Mouse (Mus musculus) testis, adult 2 months (tissue): ENCODE results near the gene Fam166a. TPM values are rescaled to one million over a fixed set of nuclear protein-coding genes. Genes with fewer than 3 reads are reported as not detected.

ENCODE experiments used
- H3K27ac ChIP-seq: fragments of 200-500 bp; 2 replicates; pipeline ENCODE4 v1.5.1; 2012; ENCODE audit warnings: low read depth, low read length; ENCODE audit not compliant: control insufficient read depth, insufficient read depth
- H3K27me3 ChIP-seq: fragments of 200-500 bp; 2 replicates; pipeline ENCODE4 v1.6.1; 2012; ENCODE audit warnings: mild to moderate bottlenecking, low read length, moderate library complexity; ENCODE audit not compliant: control insufficient read depth, insufficient read depth
- H3K36me3 ChIP-seq: fragments of 200-500 bp; 2 replicates; pipeline ENCODE4 v1.6.1; 2012; ENCODE audit warnings: mild to moderate bottlenecking, low read length; ENCODE audit not compliant: control insufficient read depth, insufficient read depth
- H3K4me1 ChIP-seq: fragments of 200-500 bp; 2 replicates; pipeline ENCODE4 v1.6.1; 2012; ENCODE audit warnings: low read length; ENCODE audit not compliant: control insufficient read depth, insufficient read depth
- H3K4me3 ChIP-seq: fragments of 200-500 bp; 2 replicates; pipeline ENCODE4 v1.5.1; 2012; ENCODE audit warnings: low read depth, mild to moderate bottlenecking, low read length, moderate library complexity, mixed read lengths; ENCODE audit not compliant: control insufficient read depth
- CTCF ChIP-seq: fragments of 200-500 bp; IDR thresholded peaks from 2 replicates; pipeline ENCODE4 v1.5.1; 2012; ENCODE audit warnings: low read depth, mild to moderate bottlenecking, inconsistent platforms, low read length, moderate library complexity; ENCODE audit not compliant: control insufficient read depth, insufficient read depth, insufficient replicate concordance
- POLR2A ChIP-seq: fragments of 200-500 bp; IDR thresholded peaks from 2 replicates; pipeline ENCODE4 v1.6.1; 2012; ENCODE audit warnings: low read depth, mild to moderate bottlenecking, inconsistent platforms, low read length, moderate library complexity; ENCODE audit not compliant: control insufficient read depth
- polyA plus RNA-seq: library from polyadenylated mRNA; depleted of rRNA; stranded (reverse); fragments of >200 nt; gene quantifications from 2 replicates; pipeline ENCODE4 v1.2.3, GENCODE M21; 2012; rRNA removed

The Fam166a gene
- polyA plus RNA-seq, 1 experiment: 576 TPM

DNA sequence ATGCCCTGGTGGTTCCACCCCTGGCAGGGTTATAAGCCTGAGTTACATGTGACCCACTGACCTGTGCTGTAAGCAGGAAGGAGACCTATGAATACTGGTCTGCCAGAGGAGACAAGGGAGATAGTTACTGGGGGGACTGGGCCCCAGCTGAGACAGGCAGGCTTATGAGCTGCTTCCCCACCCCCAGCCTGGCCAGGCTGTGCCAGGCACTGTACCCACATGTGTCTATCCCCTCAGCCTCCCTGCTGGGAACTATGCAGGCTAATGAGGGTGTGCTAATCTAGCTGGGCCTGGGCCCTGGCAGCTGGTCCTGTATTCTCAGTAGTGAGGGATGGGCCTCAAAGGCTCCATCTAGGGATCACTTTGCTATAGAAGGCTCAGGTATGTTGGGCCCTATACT is 48.7 kb downstream of the Fam166a start:
- Histone ChIP-seq H3K4me3 (no peak overlapping the region), H3K27me3 (no peaks in the 10 kb centered on the region)

DNA sequence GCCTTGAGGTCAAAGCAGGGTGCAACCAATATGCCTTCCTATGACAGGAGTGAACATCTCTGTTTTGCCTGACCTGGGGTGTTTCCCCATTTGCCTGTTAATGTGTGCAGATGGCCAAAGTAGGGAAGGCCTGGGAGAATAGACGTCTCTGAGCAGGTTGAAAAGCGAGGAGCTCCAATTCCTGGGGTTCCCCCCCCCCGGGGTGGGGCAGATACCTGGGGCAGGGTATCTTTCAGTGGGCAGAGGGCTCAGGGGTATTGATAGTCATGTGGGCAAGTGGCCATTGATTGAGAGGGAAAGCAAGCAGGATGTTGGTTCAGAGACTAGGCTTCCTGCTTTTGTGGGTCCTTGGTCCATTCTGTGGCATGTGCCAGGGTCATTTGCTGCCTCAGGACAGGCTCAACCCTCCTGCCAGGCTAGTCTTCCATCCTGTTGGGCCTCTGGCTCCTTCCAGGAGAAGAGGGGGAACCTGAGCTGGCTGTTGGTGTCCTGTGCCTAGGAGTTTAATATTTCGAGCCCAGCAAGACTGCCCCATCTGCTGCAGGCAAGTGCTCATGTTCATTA is 49.3 kb downstream of the Fam166a start:
- no peak for TF ChIP-seq CTCF
- no peak for TF ChIP-seq POLR2A
- Histone ChIP-seq H3K27me3 (no peaks in the 10 kb centered on the region), H3K4me1 (peaks cover 24% of the 10 kb centered on the region), H3K4me3 (no peak overlapping the region), H3K36me3 (no peaks in the 10 kb centered on the region; the same call in 1 of the 2 replicates), H3K27ac (no peak overlapping the region)

More for the DNA sequence above, 48.7 kb downstream of the Fam166a start:
- Histone ChIP-seq H3K36me3 (no peaks in the 10 kb centered on the region; the same call in 1 of the 2 replicates), H3K27ac (no peak overlapping the region), H3K4me1 (peaks cover 22% of the 10 kb centered on the region)
- no peak for TF ChIP-seq CTCF
- TF ChIP-seq POLR2A: no peak

Other genes starting within 250 kb of the Fam166a start
- gene Mrpl41, start 243.6 kb upstream of the Fam166a start, polyA plus RNA-seq: 41.0 and 45.1 TPM in 2 replicates
- gene Pnpla7, start 242.7 kb upstream of the Fam166a start, polyA plus RNA-seq: 50.8 and 58.7 TPM in 2 replicates
- 69.1 and 78.2 TPM in 2 replicates for gene Nsmf, start 164.4 kb upstream of the Fam166a start, polyA plus RNA-seq
- 0.48 TPM in 2 replicates for gene Entpd8, start 138.4 kb upstream of the Fam166a start, polyA plus RNA-seq
- gene Noxa1, start 123.6 kb upstream of the Fam166a start, polyA plus RNA-seq: 0.14 and 0.25 TPM in 2 replicates
- 3.8 and 4.0 TPM in 2 replicates for gene Nrarp, start 38.0 kb upstream of the Fam166a start, polyA plus RNA-seq
- 0.98 and 1.3 TPM in 2 replicates for gene Tor4a, start 21.9 kb upstream of the Fam166a start, polyA plus RNA-seq
- 20.7 and 24.9 TPM in 2 replicates for gene Nelfb, start 7.3 kb upstream of the Fam166a start, polyA plus RNA-seq
- 244 and 247 TPM in 2 replicates for gene Stpg3, start 4.1 kb upstream of the Fam166a start, polyA plus RNA-seq
- 2,564 and 2,638 TPM in 2 replicates for gene Tubb4b, start 6.0 kb downstream of the Fam166a start, polyA plus RNA-seq
- gene Slc34a3, start 15.6 kb downstream of the Fam166a start, polyA plus RNA-seq: 0.48 and 0.55 TPM in 2 replicates
- gene Rnf224, start 18.0 kb downstream of the Fam166a start, polyA plus RNA-seq: 0.05 TPM in 1 of 2 replicates, not detected in the other
- gene Rnf208, start 23.5 kb downstream of the Fam166a start, polyA plus RNA-seq: 7.4 and 8.1 TPM in 2 replicates
- gene Cysrt1, start 23.7 kb downstream of the Fam166a start, polyA plus RNA-seq: 0.12 and 0.31 TPM in 2 replicates
- gene AL732309.1, start 28.1 kb downstream of the Fam166a start, polyA plus RNA-seq: 7.0 and 7.9 TPM in 2 replicates
- gene Tmem203, start 36.7 kb downstream of the Fam166a start, polyA plus RNA-seq: 63.3 and 69.3 TPM in 2 replicates
- 357 and 363 TPM in 2 replicates for gene Tprn, start 43.9 kb downstream of the Fam166a start, polyA plus RNA-seq
- 54.9 and 64.2 TPM in 2 replicates for gene Ssna1, start 53.7 kb downstream of the Fam166a start, polyA plus RNA-seq
- 29.3 and 32.3 TPM in 2 replicates for gene Anapc2, start 53.7 kb downstream of the Fam166a start, polyA plus RNA-seq
- gene Tmem210, start 69.4 kb downstream of the Fam166a start, polyA plus RNA-seq: 830 and 870 TPM in 2 replicates
- gene Lrrc26, start 71.2 kb downstream of the Fam166a start, polyA plus RNA-seq: 3.5 and 4.3 TPM in 2 replicates
- gene Grin1, start 100.4 kb downstream of the Fam166a start, polyA plus RNA-seq: 0.38 and 0.75 TPM in 2 replicates
- 25.4 and 29.3 TPM in 2 replicates for gene Man1b1, start 113.6 kb downstream of the Fam166a start, polyA plus RNA-seq
- 4.0 and 5.0 TPM in 2 replicates for gene Dpp7, start 137.6 kb downstream of the Fam166a start, polyA plus RNA-seq
- 1.7 and 2.2 TPM in 2 replicates for gene Uap1l1, start 146.9 kb downstream of the Fam166a start, polyA plus RNA-seq
- gene Sapcd2, start 153.6 kb downstream of the Fam166a start, polyA plus RNA-seq: 1.1 and 1.3 TPM in 2 replicates
- gene Entpd2, start 177.1 kb downstream of the Fam166a start, polyA plus RNA-seq: 6.2 and 6.5 TPM in 2 replicates
- 13.6 and 15.9 TPM in 2 replicates for gene Npdc1, start 180.6 kb downstream of the Fam166a start, polyA plus RNA-seq
- gene Fut7, start 204.5 kb downstream of the Fam166a start, polyA plus RNA-seq: 0.10 TPM in 1 of 2 replicates, not detected in the other
- 17.3 and 18.3 TPM in 2 replicates for gene Abca2, start 210.0 kb downstream of the Fam166a start, polyA plus RNA-seq
- gene Clic3, start 238.1 kb downstream of the Fam166a start, polyA plus RNA-seq: 0.78 and 11.8 TPM in 2 replicates
- 34.3 and 35.8 TPM in 2 replicates for gene Paxx, start 242.3 kb downstream of the Fam166a start, polyA plus RNA-seq